Mouse (Mus musculus) 3T3-L1 (cell line): ENCODE results near the gene Gm20388.
A peak's percentile ranks its signal among the peaks of the same experiment; 100 is the strongest.
"Not testable (repeated sequence)": the region's sequence is repeated elsewhere in the genome, so short reads cannot be mapped to it uniquely, and the experiment has no call there.

Source experiments
- DNase-seq: peaks from one replicate; pipeline ENCODE4 v3.0.0-alpha.2; 2015; ENCODE audit warnings: low read depth, low spot score

Gm20388 gene

GRCm38 (mm10) chr8:123224278-123225266, 3313.9 kb downstream of the Gm20388 start, which contains the start of gene Cdk10:
Cdk10 (plus strand) TSS chr8:123224842.
- peak; percentile 94 for DNase-seq

DNA sequence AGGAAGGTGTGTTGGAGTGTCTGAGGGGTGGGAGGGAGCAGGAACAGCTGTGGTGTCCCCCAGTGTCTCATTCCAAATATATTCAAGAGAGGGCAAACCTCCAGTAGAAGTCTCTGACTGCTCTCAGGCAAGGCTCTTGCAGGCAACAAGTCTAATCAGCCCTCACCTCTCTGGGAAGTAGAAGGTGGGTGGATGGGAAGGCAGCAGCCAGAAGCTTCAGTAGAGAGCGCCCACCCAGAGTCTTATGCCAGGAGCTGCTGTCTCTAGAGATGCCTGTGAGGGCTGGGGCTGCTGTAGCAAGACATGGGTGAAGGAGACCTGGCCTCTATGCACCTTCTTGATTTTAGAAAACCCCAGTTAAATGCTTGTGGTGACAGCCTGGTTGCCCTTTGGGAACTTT, 3317.8 kb downstream of the Gm20388 start:
- DNase-seq = no peak

GRCm38 (mm10) chr8:123230326-123230725, 3319.7 kb downstream of the Gm20388 start:
- DNase-seq = not testable (repeated sequence)

DNA sequence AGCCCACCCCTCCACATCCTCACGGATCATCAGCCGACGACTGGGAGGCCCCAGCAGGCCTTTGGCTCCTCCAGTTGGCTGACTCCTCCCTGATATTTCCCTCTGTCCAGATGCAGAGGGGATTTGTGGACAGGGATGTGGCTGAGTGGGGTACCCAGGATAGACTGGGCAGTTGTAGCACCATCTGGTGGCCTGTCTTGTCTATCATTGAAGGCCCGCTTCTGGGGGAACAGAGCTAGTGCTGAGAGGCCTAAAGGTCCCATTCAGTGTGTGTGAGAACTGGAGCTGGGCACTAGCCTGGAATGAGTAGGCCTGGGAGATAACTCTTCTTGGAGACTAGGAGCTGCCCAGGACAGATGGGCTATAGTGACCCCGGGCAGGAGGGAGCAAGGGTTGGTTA, 3321.1 kb downstream of the Gm20388 start:
- no peak for DNase-seq

- no peak for DNase-seq
Measured at GRCm38 (mm10) chr8:123232553-123232952, 3321.9 kb downstream of the Gm20388 start.

DNA sequence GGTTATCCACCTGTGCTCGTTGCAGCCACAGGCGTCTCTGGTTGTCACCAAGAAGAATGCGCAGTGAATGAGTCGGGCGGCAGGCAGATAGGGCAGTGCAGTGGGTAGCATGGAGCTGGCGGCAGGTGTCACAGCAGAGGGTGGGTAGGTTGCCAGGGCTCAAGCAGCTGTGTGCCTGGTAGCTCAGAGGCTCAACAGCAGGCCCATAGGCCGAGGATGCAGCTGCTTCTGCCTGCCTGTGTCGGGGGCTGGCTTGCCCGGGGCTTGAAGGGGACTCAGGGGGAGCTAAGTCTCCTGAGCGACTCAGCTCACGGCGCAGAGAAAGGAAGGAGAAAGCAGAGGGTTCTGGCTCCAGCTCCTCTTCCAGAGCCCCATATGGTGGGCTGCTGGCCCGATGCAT, 3322.7 kb downstream of the Gm20388 start:
- no peak for DNase-seq

DNA sequence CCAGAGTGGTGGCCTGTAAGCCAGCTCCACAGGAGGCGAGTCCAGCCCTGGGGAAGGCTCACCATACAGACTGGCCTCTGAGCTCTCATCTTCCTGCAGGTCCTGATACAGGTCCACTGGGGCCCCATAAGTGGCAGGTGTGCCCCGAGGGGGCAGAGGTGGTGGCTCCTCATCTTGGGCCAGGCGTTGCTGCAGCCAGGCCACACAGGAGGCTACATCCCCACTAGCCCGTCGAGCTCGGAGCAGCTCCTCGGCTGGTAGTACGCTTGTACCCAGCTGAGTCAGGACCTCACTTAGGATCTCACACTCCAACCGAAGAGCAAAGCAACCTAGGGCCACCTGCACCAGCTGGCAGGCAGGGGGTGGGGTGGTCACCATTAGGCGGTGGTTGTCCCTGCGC, 3323.1 kb downstream of the Gm20388 start:
- no peak for DNase-seq

DNA sequence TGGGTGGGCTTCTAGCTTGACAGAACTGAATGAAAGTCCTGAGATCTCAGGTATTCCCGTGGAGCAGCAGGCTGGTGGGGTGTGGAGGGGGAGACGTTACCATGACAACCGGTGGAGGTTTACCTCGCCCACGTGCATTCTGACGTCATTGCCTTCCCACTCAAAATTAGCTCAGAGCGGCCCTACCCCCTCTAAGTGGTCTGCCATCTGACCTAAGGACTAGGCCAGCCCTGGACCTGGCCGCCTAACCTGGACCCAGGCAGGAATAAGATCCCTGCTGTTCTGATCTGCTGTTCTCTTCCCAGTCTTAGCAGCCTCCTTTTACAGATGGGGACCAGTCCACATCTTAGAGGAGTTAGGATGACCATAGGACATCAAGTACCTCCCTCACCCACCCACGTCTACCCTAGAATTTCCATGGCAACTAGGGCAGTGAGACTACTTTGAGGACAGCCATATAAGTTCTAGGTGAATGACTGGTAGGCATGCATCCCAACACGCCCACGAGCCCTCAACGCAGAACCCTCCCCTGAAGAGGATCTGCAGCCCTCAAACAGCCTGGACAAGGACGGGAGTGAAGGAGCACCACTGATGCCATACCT, 3324.4 kb downstream of the Gm20388 start:
- no peak for DNase-seq

DNA sequence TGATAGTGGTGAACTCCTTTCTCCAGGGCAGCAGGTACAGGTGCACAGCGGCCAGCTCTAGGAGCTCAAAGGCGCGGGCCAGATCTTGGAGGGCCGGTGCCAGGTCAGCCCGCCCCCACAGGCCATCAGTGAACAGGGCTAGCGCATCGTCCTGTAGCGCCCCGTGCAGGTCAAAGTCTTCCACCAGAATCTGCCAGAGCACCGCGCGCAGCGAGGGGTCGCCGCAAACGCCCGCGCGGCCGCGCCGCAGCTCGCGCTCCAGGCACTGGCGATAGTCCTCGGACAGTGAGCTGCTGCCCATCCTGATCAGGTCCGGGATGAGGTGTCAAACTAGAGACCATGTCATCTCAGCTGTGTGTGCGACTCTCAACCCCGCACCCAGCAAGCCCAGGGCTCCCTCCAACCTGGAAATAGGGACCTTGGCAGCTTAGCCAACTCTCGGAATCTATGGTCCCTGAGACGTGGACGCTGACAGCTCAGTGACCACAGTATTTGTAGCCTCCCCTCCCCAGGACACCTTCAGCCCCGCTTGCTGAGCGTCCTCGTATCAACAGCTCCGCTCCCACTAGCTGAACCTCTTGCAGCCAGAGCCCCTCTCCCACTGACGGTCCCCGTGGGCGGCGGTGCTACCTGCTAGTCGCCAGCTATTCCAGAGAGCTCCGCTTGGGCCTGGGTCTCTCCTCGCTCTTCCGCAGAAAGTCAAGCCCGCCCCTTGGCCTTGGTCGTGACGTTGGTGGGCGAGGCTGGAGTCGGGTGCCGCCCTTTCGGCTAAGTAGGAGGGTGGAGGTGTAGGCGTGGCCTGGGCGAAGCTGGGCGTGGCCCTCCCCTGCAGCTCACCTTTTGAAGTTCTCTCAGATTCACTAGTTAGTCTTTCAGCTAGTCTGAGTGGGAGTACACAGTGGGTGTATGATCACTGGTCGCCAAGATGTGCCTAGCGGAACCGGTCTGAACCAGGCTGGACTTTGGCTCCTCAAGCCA, 3325.2 kb downstream of the Gm20388 start, which contains the start of gene Spata2l:
Spata2l (minus strand) TSS at position 714 of the 978 bp plus-strand sequence.
- DNase-seq = peak; percentile 78

- DNase-seq = no peak
Measured at GRCm38 (mm10) chr8:123239398-123239797, 3328.8 kb downstream of the Gm20388 start.

- no peak for DNase-seq
Measured at GRCm38 (mm10) chr8:123242107-123242923, 3331.7 kb downstream of the Gm20388 start.

- no peak for DNase-seq
Measured at GRCm38 (mm10) chr8:123243053-123243452, 3332.4 kb downstream of the Gm20388 start.

DNA sequence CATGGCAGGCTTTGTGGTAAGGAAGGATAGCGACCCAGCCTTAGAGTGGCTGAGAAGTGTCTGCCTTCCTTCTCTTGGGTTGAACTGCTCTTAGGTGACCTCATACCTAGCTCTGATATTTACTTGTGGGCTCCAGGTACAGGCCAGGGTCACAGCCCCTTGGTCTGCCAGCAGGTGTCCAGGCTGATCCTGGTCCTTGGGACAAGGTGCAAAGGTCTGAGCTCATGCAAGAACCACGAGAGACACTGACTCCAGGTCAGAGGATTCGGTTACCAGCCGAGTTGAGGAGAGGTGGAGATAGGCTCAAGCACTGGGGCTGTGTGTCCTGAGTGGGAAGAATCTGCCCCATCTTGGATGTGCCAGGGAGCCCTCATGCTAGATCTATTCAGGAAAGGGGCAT, 3333.7 kb downstream of the Gm20388 start:
- DNase-seq = no peak

GRCm38 (mm10) chr8:123245543-123245942, 3334.9 kb downstream of the Gm20388 start:
- DNase-seq = no peak

GRCm38 (mm10) chr8:123247748-123248147, 3337.1 kb downstream of the Gm20388 start:
- DNase-seq = no peak

GRCm38 (mm10) chr8:123248596-123248995, 3338.0 kb downstream of the Gm20388 start:
- DNase-seq = no peak

DNA sequence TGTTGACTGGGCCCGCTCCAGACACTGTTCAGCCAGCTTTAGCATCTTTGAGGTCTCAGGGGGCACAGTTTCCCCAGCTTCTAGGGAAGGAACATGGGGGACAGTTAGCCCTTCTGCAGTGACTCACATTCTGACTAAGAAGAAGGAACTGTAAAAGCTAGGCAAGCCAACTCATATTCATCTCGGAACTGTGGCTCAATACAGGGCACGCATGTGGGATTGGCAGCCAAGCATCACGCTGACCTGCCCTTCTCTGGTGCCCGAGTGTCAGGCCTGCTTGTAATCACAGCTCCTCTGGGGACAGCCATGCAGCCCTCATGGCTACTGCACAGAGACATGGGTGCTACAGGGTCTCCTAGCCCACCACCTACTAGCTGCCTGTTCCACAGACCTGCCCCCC, 3340.3 kb downstream of the Gm20388 start:
- no peak for DNase-seq

- DNase-seq = peak; percentile 49
Measured at GRCm38 (mm10) chr8:123252925-123253324, 3342.3 kb downstream of the Gm20388 start.

DNA sequence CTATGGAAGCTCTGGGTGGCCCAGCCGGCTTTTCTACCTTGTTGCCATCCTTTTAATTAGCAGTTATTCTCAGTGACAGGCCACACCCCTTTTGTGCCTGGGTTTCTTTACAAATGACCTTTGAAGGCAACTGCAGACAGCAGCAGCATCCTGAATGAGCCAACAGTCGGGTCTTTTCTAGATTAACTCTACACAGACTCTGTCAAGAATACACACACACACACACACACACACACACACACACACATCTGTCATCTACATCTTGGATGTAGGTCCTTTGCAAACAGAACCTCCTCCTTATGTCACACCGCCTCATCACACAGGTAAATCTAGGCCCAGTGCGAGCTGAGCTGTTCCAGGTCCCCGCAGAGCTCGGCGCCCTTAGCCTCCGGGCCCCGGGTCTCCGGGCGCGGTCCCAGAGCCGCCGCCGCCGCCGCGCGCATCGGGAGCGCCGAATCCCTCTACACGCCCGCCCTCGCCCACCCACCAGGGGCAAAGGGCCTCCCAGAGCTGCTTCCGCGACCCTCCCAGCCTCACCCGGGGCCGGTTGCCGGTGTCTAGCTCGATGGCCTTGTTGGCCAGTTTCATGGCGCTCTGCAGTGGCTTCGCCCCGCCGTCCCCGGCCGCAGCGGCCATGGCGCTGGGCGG, 3342.9 kb downstream of the Gm20388 start:
- DNase-seq = peak; percentile 19
